Mouse (Mus musculus): Measurements from ENCODE around the gene C2cd3.
"Not testable (repeated sequence)": the region's sequence is repeated elsewhere in the genome, so short reads cannot be mapped to it uniquely, and the experiment has no call there.

Gene C2cd3

GRCm38 (mm10) chr7:100473846-100474454 lies 101.9 kb downstream of the C2cd3 start:
- DNase-seq, result no peak

DNA sequence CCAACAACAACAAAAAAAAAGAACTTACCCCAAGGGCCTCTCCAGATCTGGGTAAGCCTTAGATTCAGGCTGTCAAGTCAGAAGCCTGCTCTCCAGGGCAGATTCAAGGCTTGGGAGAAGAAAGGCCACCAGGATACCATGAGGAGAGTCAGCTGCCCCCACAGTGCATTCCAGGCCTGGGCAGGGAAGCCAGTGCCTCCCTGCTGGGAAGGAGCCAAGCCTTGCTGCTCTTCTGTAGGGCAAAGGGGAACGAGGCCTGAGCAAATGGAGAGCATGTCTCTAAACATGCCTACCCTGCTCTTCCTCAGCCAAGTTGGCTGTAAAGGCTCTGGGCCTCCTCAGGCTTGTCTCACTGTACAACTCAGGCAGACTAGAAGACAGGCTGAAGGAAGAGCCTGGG lies 102.6 kb downstream of the C2cd3 start:
- no peak for DNase-seq

DNA sequence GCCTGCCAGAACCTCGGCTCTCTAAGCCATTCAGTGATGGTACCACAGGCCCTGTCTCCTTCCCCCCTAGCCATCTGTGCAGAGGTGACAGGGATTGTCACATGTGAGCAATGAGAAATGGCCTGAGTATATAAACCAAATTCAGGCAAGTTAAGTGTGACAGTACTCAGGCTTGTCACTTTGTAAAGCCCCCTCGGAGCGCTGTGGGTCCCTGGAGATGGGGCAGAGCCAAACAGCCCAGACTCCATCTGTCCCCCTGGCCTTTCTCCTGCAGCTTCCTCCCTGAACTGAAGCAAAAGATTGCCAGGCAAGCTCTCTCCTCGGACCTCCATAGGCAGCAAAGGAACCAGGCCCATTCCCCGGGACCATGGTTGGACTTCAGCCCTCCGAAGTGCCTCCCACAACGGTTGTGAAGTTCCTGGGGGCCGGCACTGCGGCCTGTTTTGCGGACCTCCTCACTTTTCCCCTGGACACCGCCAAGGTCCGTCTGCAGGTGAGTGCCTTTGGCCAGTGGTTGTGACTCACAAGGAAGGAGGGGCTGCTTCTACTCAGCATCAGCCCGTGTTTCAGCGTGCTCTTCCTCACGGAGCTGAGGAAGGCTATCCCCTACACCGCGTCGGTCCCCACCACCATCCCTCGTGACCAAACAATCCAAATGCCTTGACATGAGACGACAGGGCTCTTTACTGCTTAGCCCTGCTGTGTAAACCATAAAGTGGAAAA lies 107.2 kb downstream of the C2cd3 start:
- no peak for DNase-seq

DNA sequence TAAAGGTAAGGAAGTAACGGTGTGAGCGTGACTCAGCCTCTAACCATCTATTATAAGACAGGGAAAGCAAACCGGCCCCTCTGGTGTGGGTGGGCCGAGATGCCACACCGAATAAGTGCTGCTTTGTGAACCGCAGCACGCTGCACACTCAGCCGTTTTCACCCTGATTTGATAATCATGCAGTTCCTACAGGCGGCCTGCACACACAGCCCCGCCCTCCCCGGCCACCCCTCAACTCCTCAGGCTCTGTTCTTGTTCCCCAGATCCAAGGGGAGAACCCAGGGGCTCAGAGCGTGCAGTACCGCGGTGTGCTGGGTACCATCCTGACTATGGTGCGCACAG lies 107.8 kb downstream of the C2cd3 start:
- DNase-seq, result no peak

DNA sequence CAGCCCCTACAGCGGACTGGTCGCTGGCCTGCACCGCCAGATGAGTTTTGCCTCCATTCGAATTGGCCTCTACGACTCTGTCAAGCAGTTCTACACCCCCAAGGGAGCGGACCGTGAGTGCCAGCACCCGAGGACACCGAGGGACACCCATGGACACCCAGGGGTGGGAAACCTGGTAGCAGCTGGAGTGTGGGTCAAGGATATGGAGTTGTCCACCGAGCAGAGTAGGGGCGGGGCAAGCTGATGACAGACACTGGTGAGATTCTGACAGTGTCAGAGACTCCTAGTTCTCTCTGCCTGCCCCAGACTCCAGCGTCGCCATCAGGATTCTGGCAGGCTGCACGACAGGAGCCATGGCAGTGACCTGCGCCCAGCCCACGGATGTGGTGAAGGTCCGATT lies 108.1 kb downstream of the C2cd3 start:
- DNase-seq, result no peak

GRCm38 (mm10) chr7:100482046-100482445 lies 110.0 kb downstream of the C2cd3 start:
- not testable (repeated sequence) for DNase-seq

DNA sequence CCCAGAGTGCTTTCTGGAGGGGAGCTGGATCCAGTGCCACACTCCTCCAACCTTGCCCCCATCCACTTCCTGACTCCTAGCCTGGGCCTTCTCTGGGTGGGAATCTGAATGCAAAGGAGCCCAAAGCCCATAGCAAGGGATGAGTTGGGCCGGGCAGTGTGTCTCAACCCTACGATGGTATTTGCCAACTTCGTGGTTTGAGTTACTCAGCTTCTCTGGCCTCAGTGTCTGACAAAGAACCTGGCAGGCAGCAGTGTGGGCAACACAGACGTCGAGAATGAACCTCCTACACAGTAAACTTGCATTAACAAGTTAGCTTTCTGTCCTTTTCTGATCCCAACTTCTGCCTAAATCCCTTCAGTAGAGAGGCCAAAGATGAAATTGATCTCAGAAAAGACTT lies 112.5 kb downstream of the C2cd3 start:
- no peak for DNase-seq

GRCm38 (mm10) chr7:100487301-100487700 lies 115.3 kb downstream of the C2cd3 start:
- DNase-seq, result no peak

DNA sequence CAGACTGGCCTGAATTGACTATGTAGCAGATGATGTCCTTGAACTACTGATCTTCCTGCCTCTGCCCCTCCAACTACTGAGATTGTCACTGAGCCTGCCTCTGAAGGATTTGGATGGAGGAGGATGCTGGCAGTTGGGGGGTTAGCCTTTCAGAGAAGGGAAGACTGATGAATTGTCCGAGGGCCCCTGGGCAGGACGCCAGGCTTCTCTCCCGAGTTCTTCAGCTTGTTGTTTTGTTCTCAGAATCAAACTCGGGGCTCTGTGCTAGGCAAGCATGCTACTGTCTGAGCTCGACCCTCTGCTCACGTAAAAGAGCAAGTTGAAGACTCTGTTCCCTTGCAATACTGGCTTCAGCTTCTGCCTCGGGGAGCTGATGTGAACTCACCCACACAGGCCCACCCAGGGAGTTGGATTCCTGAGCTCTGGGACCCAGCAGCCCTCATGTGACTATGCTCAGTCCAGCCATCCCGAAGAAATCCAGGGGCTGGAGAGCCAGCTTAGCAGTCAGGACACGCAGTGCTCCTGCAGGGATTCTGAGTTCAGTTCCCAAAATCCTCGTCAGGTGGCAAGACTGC lies 116.5 kb downstream of the C2cd3 start:
- DNase-seq, result peak; percentile 55

DNA sequence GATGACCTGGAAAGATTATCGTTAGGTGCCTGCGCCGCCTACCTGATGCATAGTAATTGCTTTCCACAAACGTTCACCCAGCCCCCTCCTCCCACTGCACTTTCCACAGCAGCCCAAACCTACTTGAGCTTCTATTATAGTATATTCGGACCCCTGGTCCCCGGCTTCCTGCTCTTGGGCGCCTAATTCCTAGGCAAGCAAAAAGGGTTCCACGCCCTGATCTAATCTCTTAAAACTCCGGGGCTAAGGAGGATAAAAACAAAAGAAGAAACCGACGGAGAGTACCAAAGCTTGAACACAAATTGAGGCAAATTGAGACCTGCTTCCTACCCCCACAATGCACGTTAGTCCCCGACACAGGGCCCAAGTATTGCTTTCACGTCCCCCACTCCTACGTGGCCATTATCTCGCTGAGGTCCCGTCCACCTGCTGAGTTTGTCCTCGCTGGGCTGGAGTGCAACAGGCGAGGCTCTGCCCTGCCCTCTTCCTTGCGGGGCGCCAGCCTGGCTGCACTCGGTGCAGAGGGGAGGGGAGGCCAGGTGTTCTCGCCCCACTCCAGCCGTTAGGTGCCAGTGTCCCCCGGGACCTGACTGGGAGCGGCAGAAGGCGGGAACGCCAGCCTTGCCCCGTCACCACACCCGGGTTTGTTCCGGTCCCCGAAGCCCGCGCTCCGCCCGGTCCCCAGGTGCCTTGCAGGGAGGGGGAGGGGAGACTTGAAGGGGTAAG lies 120.5 kb downstream of the C2cd3 start:
- no peak for DNase-seq

DNA sequence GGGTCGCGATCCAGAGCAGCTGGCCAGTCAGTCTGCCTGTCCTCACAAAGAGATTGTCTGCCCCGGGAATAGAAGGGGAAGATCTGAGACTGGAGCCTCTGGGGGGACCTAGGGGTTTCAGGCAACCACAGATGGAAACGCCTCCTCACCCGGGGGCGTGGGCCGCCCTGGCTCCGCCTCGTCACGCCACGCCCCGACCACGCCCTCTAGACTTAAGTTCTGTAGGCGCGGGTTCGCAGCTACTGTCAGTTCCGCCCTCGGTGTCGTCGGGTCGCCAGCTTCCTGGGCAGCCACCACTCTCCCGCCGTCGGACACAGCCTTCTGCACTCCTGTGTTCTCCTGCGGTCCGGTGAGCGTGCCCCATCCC lies 121.1 kb downstream of the C2cd3 start, which contains the start of gene Ucp2:
Gene Ucp2 (plus strand): TSS at position 221 of the 367 bp plus-strand sequence.
- DNase-seq, result peak; percentile 58

GRCm38 (mm10) chr7:100493484-100494414 lies 121.7 kb downstream of the C2cd3 start:
- DNase-seq, result no peak

GRCm38 (mm10) chr7:100494415-100494831 lies 122.4 kb downstream of the C2cd3 start:
- DNase-seq, result no peak

DNA sequence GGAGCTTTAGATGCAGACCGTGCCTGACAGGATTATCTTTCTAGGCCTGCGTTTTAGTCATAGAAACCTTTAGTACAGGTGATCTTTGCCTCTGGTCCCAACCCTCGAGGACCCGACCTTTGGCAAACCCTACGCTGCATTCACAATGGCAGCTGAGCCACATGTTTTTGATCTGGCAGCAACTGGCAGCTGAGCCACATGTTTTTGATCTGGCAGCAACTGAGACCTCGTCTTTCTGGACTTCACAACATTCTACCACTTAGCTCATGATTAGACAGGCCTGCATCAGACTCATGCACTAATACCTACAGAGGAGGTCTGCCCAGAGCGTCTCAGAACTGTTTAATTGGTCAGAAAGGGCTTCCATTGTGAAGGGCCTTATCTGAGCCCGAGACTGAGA lies 123.0 kb downstream of the C2cd3 start:
- DNase-seq, result no peak

GRCm38 (mm10) chr7:100495581-100496251 lies 123.7 kb downstream of the C2cd3 start:
- peak; percentile 33 for DNase-seq

GRCm38 (mm10) chr7:100496371-100496770 lies 124.3 kb downstream of the C2cd3 start:
- no peak for DNase-seq

DNA sequence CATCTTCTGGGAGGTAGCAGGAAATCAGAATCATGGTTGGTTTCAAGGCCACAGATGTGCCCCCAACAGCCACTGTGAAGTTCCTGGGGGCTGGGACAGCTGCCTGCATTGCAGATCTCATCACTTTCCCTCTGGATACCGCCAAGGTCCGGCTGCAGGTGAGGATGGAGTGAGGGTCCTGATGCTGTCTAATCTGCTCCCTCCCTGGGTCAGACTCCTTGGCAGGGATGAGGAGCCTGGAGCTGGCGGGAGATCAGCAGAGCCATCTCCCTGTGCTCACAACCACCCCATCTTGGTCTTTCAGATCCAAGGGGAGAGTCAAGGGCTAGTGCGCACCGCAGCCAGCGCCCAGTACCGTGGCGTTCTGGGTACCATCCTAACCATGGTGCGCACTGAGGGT lies 124.8 kb downstream of the C2cd3 start:
- DNase-seq, result no peak

DNA sequence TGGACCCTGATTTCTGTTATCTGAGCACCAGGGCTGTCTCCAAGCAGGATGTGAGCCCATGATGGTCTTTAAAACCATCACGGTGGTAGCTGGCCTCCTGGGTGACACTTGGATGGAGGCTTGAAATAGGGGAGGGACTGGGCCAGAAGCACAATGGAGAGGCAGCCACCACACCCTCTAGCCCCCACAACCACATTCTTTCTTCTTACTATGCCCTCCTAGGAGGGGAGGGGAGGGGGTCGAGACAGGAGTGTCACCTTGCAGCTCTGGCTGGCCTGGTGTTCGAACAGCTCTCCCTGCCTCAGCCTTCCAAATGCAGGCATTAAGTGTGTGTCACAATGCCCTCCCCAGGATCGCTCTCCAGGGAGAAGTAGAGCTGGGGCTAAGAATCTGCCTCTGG lies 125.4 kb downstream of the C2cd3 start:
- no peak for DNase-seq

GRCm38 (mm10) chr7:100497982-100498381 lies 125.9 kb downstream of the C2cd3 start:
- no peak for DNase-seq

GRCm38 (mm10) chr7:100499465-100499864 lies 127.4 kb downstream of the C2cd3 start:
- DNase-seq, result no peak

- DNase-seq, result peak; percentile 22
Observed at GRCm38 (mm10) chr7:100500276-100500977, 128.4 kb downstream of the C2cd3 start.
